ENCODE assay signal across 26 mouse cellular contexts in genomic region chr9:87347008-87347407, GRCm38 (mm10).
A peak's percentile ranks its signal among the peaks of the same experiment; 100 is the strongest.
DNase-seq lines count a peak whose midpoint lies in the region; ATAC-seq and TF ChIP-seq lines count a peak whose summit lies in the region.
"Had no signal": no experiment of that assay in that cellular context is flagged by ENCODE, and none has a peak within 500 bp of the region (broad histone marks: within the 10 kb centered on the region; RNA-seq: fewer than 3 reads in every experiment).

No protein-coding gene starts in this region.

- no peaks in the 10 kb centered on the region for H3K4me1 ChIP-seq in hindbrain, postnatal 0 days (ENCODE audit: insufficient read depth, low read length)
- no peaks in the 10 kb centered on the region for H3K4me1 ChIP-seq in hindbrain, embryonic 12.5 days
- H3K4me1 ChIP-seq in CH12.LX (ENCODE audit: control insufficient read depth in 1 of 2, insufficient read depth in 2 of 2), result no peaks in the 10 kb centered on the region
- H3K4me1 ChIP-seq: forebrain, embryonic 10.5 days; heart, embryonic 12.5 days; heart, embryonic 15.5 days; hindbrain, embryonic 15.5 days had no signal

- no peaks in the 10 kb centered on the region for H3K79me2 ChIP-seq in CH12.LX (replicated peaks; ENCODE audit: control insufficient read depth, extremely low read depth, insufficient read depth, poor library complexity, severe bottlenecking)

- H3K4me3 ChIP-seq in hindbrain, postnatal 0 days (ENCODE audit: low read length), result no peak overlapping the region
- no peak overlapping the region for H3K4me3 ChIP-seq in hindbrain, embryonic 12.5 days
- no peak overlapping the region for H3K4me3 ChIP-seq in CH12.LX (replicated peaks in 1 of 3; ENCODE audit: low read depth in 2 of 3, low read length in 2 of 3, poor library complexity in 1 of 3)
- H3K4me3 ChIP-seq: forebrain, embryonic 10.5 days; gastrocnemius, adult 2 months; heart, embryonic 12.5 days; heart, embryonic 15.5 days; hindbrain, embryonic 10.5 days; hindbrain, embryonic 15.5 days had no signal

- no peaks in the 10 kb centered on the region for H3K9me3 ChIP-seq in hindbrain, postnatal 0 days (ENCODE audit: low read length)
- no peaks in the 10 kb centered on the region for H3K9me3 ChIP-seq in hindbrain, embryonic 12.5 days (replicated peaks)
- H3K9me3 ChIP-seq in CH12.LX (replicated peaks; ENCODE audit: low read length), result no peaks in the 10 kb centered on the region
- H3K9me3 ChIP-seq: forebrain, embryonic 10.5 days; heart, embryonic 12.5 days; heart, embryonic 15.5 days; hindbrain, embryonic 10.5 days; hindbrain, embryonic 15.5 days had no signal

- TF ChIP-seq CTCF in hindbrain, postnatal 0 days (IDR thresholded peaks at IDR 0.05; ENCODE audit: low read depth), result no peak
- TF ChIP-seq CTCF in CH12.LX (conservative IDR thresholded peaks at IDR 0.05 in 1 of 2, IDR thresholded peaks at IDR 0.05 in 1 of 2; ENCODE audit: low read depth in 2 of 2, low read length in 2 of 2), result no peak

- in situ Hi-C loops in CH12.LX (cut with MboI; ENCODE audit: low pct_ligation_motif_present, low pct_unique_long_range_greater_than_20kb, low sequenced_read_pairs), result no loop called here

- no peak overlapping the region for H3K9ac ChIP-seq in hindbrain, postnatal 0 days (replicated peaks; ENCODE audit: low read length)
- H3K9ac ChIP-seq in hindbrain, embryonic 12.5 days, result no peak overlapping the region
- H3K9ac ChIP-seq in CH12.LX (ENCODE audit: insufficient read depth, low read depth), result no peak overlapping the region
- H3K9ac ChIP-seq: forebrain, postnatal 0 days; heart, embryonic 12.5 days; heart, embryonic 15.5 days; hindbrain, embryonic 15.5 days had no signal

- no peaks in the 10 kb centered on the region for H3K27me3 ChIP-seq in hindbrain, postnatal 0 days (ENCODE audit: insufficient read depth, low read length)
- H3K27me3 ChIP-seq in hindbrain, embryonic 12.5 days, result no peaks in the 10 kb centered on the region
- no peaks in the 10 kb centered on the region for H3K27me3 ChIP-seq in CH12.LX (replicated peaks)
- H3K27me3 ChIP-seq: heart, embryonic 12.5 days; heart, embryonic 15.5 days; hindbrain, embryonic 15.5 days had no signal

- no peaks in the 10 kb centered on the region for H3K36me3 ChIP-seq in hindbrain, postnatal 0 days (ENCODE audit: insufficient read depth, low read length)
- no peaks in the 10 kb centered on the region for H3K36me3 ChIP-seq in hindbrain, embryonic 12.5 days
- no peaks in the 10 kb centered on the region for H3K36me3 ChIP-seq in CH12.LX (replicated peaks in 1 of 2; ENCODE audit: control insufficient read depth in 1 of 2, insufficient read depth in 1 of 2, low read length in 1 of 2)
- H3K36me3 ChIP-seq: forebrain, embryonic 10.5 days; heart, embryonic 12.5 days; heart, embryonic 15.5 days; hindbrain, embryonic 10.5 days; hindbrain, embryonic 15.5 days had no signal

- no peak overlapping the region for H3K27ac ChIP-seq in hindbrain, postnatal 0 days
- no peak overlapping the region for H3K27ac ChIP-seq in hindbrain, embryonic 12.5 days
- H3K27ac ChIP-seq in CH12.LX (ENCODE audit: insufficient read depth, low read depth), result no peak overlapping the region
- H3K27ac ChIP-seq: forebrain, embryonic 10.5 days; gastrocnemius, adult 2 months; heart, embryonic 15.5 days; hindbrain, embryonic 10.5 days; hindbrain, embryonic 15.5 days had no signal

- no peak overlapping the region for H3K4me2 ChIP-seq in hindbrain, postnatal 0 days (ENCODE audit: low read depth, low read length)
- H3K4me2 ChIP-seq in hindbrain, embryonic 12.5 days (replicated peaks), result no peak overlapping the region
- no peak overlapping the region for H3K4me2 ChIP-seq in CH12.LX (ENCODE audit: insufficient read depth, low read depth, poor library complexity, severe bottlenecking)
- H3K4me2 ChIP-seq: heart, embryonic 12.5 days; heart, embryonic 15.5 days; hindbrain, embryonic 15.5 days had no signal

- peak; percentile 66; the same call in 1 of the 2 replicates for ATAC-seq in hindbrain, postnatal 0 days
- ATAC-seq in hindbrain, embryonic 12.5 days (ENCODE audit: low FRiP score), result no peak
- ATAC-seq: forebrain, postnatal 0 days; inflammation-experienced regulatory T-cells, adult 6 months; intestine, embryonic 16.5 days had no signal

- no peak for TF ChIP-seq EP300 in CH12.LX (IDR thresholded peaks at IDR 0.05; ENCODE audit: low read length)

- 42% methylated on average over 1 of the region's 1 CpGs for WGBS in hindbrain, postnatal 0 days
- 68% methylated on average over 1 of the region's 1 CpGs for WGBS in hindbrain, embryonic 12.5 days

- dilution Hi-C loops in CH12.LX (cut with MboI; ENCODE audit: extremely low pct_ligation_motif_present, extremely low pct_unique_long_range_greater_than_20kb, low sequenced_read_pairs), result no loop called here

- DNase-seq in cerebellum, postnatal 10 days, result peak; percentile 45 to 51
- no peak for DNase-seq in cerebellum, postnatal 36 days
- DNase-seq in hindbrain, postnatal 0 days (ENCODE audit: low spot score), result peak; percentile 9
- DNase-seq in CH12.LX (ENCODE audit: extremely low read depth), result no peak
- DNase-seq in Muller cell, postnatal 12 days (ENCODE audit: inconsistent ontology term), result peak; percentile 21
- DNase-seq in layer of hippocampus, postnatal 10 days (ENCODE audit: low spot score in 2 of 2), result no peak
- no peak for DNase-seq in right cerebral cortex, postnatal 25 days
- DNase-seq: adrenal gland, adult 2 months; adrenal gland, postnatal 14 days; cerebellum, adult 11-12 months; cerebellum, adult 9-10 months; forebrain, postnatal 0 days; gastrocnemius, adult 2 months; gastrocnemius, postnatal 14 days; heart, adult 11 months; heart, postnatal 10 days; heart, postnatal 36 days; kidney, adult 18-20 months had no signal

- no peak for TF ChIP-seq RAD21 in CH12.LX (IDR thresholded peaks at IDR 0.05; ENCODE audit: low read depth, low read length)

- TF ChIP-seq POLR2A in CH12.LX (IDR thresholded peaks at IDR 0.05; ENCODE audit: low read depth, low read length), result no peak

TF ChIP-seq in CH12.LX, 34 proteins besides CTCF, POLR2A, EP300 and RAD21:
- TF ChIP-seq ZMIZ1 (IDR thresholded peaks at IDR 0.05; ENCODE audit: low read depth, low read length) (no peak), MAFK (IDR thresholded peaks at IDR 0.05; ENCODE audit: insufficient replicate concordance, low read length) (peak; percentile 66; the same call in 1 of the 2 replicates), SIN3A (IDR thresholded peaks at IDR 0.05; ENCODE audit: low read length) (no peak), ELF1 (IDR thresholded peaks at IDR 0.05; ENCODE audit: low read depth, low read length) (no peak), TBP (conservative IDR thresholded peaks at IDR 0.05; ENCODE audit: low read depth, low read length) (no peak), TCF12 (IDR thresholded peaks at IDR 0.05; ENCODE audit: low read depth, low read length) (no peak), MXI1 (IDR thresholded peaks at IDR 0.05; ENCODE audit: low read depth, low read length) (no peak)
TF ChIP-seq in CH12.LX: peak in this region for 1.

Comparison
In these comparisons a context has a peak if more than half of its experiments do, and no peak if none do; other contexts are left out.
1. DNase-seq: peak in cerebellum, postnatal 10 days (2 of 2), hindbrain, postnatal 0 days (single experiment) and Muller cell, postnatal 12 days (single experiment); none in cerebellum, postnatal 36 days (0 of 2), CH12.LX (single experiment), layer of hippocampus, postnatal 10 days (0 of 2) and right cerebral cortex, postnatal 25 days (single experiment).